Mouse (Mus musculus): ENCODE results near the gene Acot7. TPM values are rescaled to one million over a fixed set of nuclear protein-coding genes. Genes with fewer than 3 reads are reported as not detected.

The Acot7 gene
- polyA plus RNA-seq, 1 experiment from 2014 or later: 77.0 TPM

- ATAC-seq (ENCODE audit: insufficient number of reproducible peaks, low FRiP score, low TSS enrichment, low read depth): no peak
- Histone ChIP-seq H3K4me2 (replicated peaks) (no peak overlapping the region), H3K27me3 (no peaks in the 10 kb centered on the region), H3K36me3 (peaks cover 5% of the 10 kb centered on the region; the same call in 1 of the 2 replicates), H3K4me1 (0 out of 2 replicates have a peak, but pooled peaks cover 10% of the 10 kb centered on the region), H3K4me3 (replicated peaks) (no peak overlapping the region), H3K27ac (replicated peaks) (no peak overlapping the region), H3K9me3 (replicated peaks) (no peaks in the 10 kb centered on the region), H3K9ac (no peak overlapping the region)
- WGBS: 91% methylated on average over 4 of the region's 4 CpGs
Measured at GRCm38 (mm10) chr4:152232411-152232903, 54.5 kb downstream of the Acot7 start.

GRCm38 (mm10) chr4:152239974-152240373 lies 62.0 kb downstream of the Acot7 start:
- WGBS: 67% methylated on average over 4 of the region's 4 CpGs
- Histone ChIP-seq H3K27me3 (no peaks in the 10 kb centered on the region), H3K9me3 (replicated peaks) (no peaks in the 10 kb centered on the region), H3K36me3 (peaks cover 5% of the 10 kb centered on the region; the same call in 1 of the 2 replicates), H3K4me2 (replicated peaks) (no peak overlapping the region), H3K4me1 (peaks cover 6% of the 10 kb centered on the region; the same call in 1 of the 2 replicates), H3K27ac (replicated peaks) (no peak overlapping the region), H3K4me3 (replicated peaks) (no peak overlapping the region), H3K9ac (no peak overlapping the region)
- no peak for ATAC-seq (ENCODE audit: insufficient number of reproducible peaks, low FRiP score, low TSS enrichment, low read depth)

GRCm38 (mm10) chr4:152243241-152243891 lies 65.4 kb downstream of the Acot7 start:
- H3K4me1 ChIP-seq: peaks cover 18% of the 10 kb centered on the region
- H3K27me3 ChIP-seq: no peaks in the 10 kb centered on the region
- no peaks in the 10 kb centered on the region for H3K36me3 ChIP-seq
- ATAC-seq (ENCODE audit: insufficient number of reproducible peaks, low FRiP score, low TSS enrichment, low read depth): no peak
- H3K9me3 ChIP-seq (replicated peaks): no peaks in the 10 kb centered on the region
- no peak overlapping the region for H3K9ac ChIP-seq
- H3K27ac ChIP-seq (replicated peaks): no peak overlapping the region
- 82% methylated on average over 9 of the region's 9 CpGs for WGBS
- H3K4me3 ChIP-seq (replicated peaks): no peak overlapping the region
- no peak overlapping the region for H3K4me2 ChIP-seq (replicated peaks)

- Histone ChIP-seq H3K27me3 (no peaks in the 10 kb centered on the region), H3K4me1 (peaks cover 18% of the 10 kb centered on the region), H3K36me3 (no peaks in the 10 kb centered on the region), H3K27ac (replicated peaks) (no peak overlapping the region), H3K9ac (no peak overlapping the region), H3K4me3 (replicated peaks) (no peak overlapping the region), H3K4me2 (replicated peaks) (no peak overlapping the region), H3K9me3 (replicated peaks) (no peaks in the 10 kb centered on the region)
- WGBS: 91% methylated on average over 8 of the region's 8 CpGs
- ATAC-seq (ENCODE audit: insufficient number of reproducible peaks, low FRiP score, low TSS enrichment, low read depth): no peak
Measured at GRCm38 (mm10) chr4:152243969-152244368, 66.0 kb downstream of the Acot7 start.

GRCm38 (mm10) chr4:152244545-152245522 lies 66.9 kb downstream of the Acot7 start:
- Histone ChIP-seq H3K27ac (replicated peaks) (no peak overlapping the region), H3K4me2 (replicated peaks) (no peak overlapping the region), H3K4me3 (replicated peaks) (no peak overlapping the region), H3K4me1 (peaks cover 18% of the 10 kb centered on the region), H3K27me3 (no peaks in the 10 kb centered on the region), H3K36me3 (no peaks in the 10 kb centered on the region), H3K9me3 (replicated peaks) (no peaks in the 10 kb centered on the region), H3K9ac (no peak overlapping the region)
- 72% methylated on average over 11 of the region's 11 CpGs for WGBS
- no peak for ATAC-seq (ENCODE audit: insufficient number of reproducible peaks, low FRiP score, low TSS enrichment, low read depth)

GRCm38 (mm10) chr4:152246011-152246410 lies 68.1 kb downstream of the Acot7 start:
- WGBS: 58% methylated on average over 6 of the region's 6 CpGs
- H3K27me3 ChIP-seq: no peaks in the 10 kb centered on the region
- no peaks in the 10 kb centered on the region for H3K9me3 ChIP-seq (replicated peaks)
- no peak overlapping the region for H3K4me2 ChIP-seq (replicated peaks)
- no peak overlapping the region for H3K27ac ChIP-seq (replicated peaks)
- H3K36me3 ChIP-seq: no peaks in the 10 kb centered on the region
- no peak for ATAC-seq (ENCODE audit: insufficient number of reproducible peaks, low FRiP score, low TSS enrichment, low read depth)
- H3K4me3 ChIP-seq (replicated peaks): no peak overlapping the region
- H3K4me1 ChIP-seq: peaks cover 18% of the 10 kb centered on the region
- H3K9ac ChIP-seq: no peak overlapping the region

GRCm38 (mm10) chr4:152247195-152247594 lies 69.3 kb downstream of the Acot7 start:
- no peak for ATAC-seq (ENCODE audit: insufficient number of reproducible peaks, low FRiP score, low TSS enrichment, low read depth)
- peaks cover 18% of the 10 kb centered on the region for H3K4me1 ChIP-seq
- H3K9ac ChIP-seq: no peak overlapping the region
- no peak overlapping the region for H3K4me2 ChIP-seq (replicated peaks)
- WGBS: 70% methylated on average over 3 of the region's 3 CpGs
- no peaks in the 10 kb centered on the region for H3K27me3 ChIP-seq
- H3K27ac ChIP-seq (replicated peaks): no peak overlapping the region
- H3K4me3 ChIP-seq (replicated peaks): no peak overlapping the region
- H3K9me3 ChIP-seq (replicated peaks): no peaks in the 10 kb centered on the region
- H3K36me3 ChIP-seq: no peaks in the 10 kb centered on the region

- WGBS: 88% methylated on average over 6 of the region's 6 CpGs
- Histone ChIP-seq H3K4me2 (replicated peaks) (no peak overlapping the region), H3K27ac (replicated peaks) (no peak overlapping the region), H3K27me3 (no peaks in the 10 kb centered on the region), H3K4me3 (replicated peaks) (no peak overlapping the region), H3K9ac (no peak overlapping the region), H3K4me1 (peaks cover 9% of the 10 kb centered on the region; the same call in 1 of the 2 replicates), H3K36me3 (0 out of 2 replicates have a peak, but pooled peaks cover 4% of the 10 kb centered on the region), H3K9me3 (replicated peaks) (no peaks in the 10 kb centered on the region)
- ATAC-seq (ENCODE audit: insufficient number of reproducible peaks, low FRiP score, low TSS enrichment, low read depth): no peak
Measured at GRCm38 (mm10) chr4:152250615-152251014, 72.7 kb downstream of the Acot7 start.

- H3K9ac ChIP-seq: no peak overlapping the region
- no peak overlapping the region for H3K4me3 ChIP-seq (replicated peaks)
- ATAC-seq (ENCODE audit: insufficient number of reproducible peaks, low FRiP score, low TSS enrichment, low read depth): peak; percentile 31; the same call in 1 of the 2 replicates
- H3K4me2 ChIP-seq (replicated peaks): no peak overlapping the region
- 0 out of 2 replicates have a peak, but pooled peaks cover 4% of the 10 kb centered on the region for H3K36me3 ChIP-seq
- H3K27me3 ChIP-seq: no peaks in the 10 kb centered on the region
- H3K27ac ChIP-seq (replicated peaks): no peak overlapping the region
- 66% methylated on average over 9 of the region's 9 CpGs for WGBS
- H3K4me1 ChIP-seq: peaks cover 16% of the 10 kb centered on the region
- H3K9me3 ChIP-seq (replicated peaks): no peaks in the 10 kb centered on the region
Measured at GRCm38 (mm10) chr4:152253183-152253759, 75.3 kb downstream of the Acot7 start.

GRCm38 (mm10) chr4:152257070-152257469 lies 79.1 kb downstream of the Acot7 start:
- H3K27me3 ChIP-seq: no peaks in the 10 kb centered on the region
- H3K36me3 ChIP-seq: 0 out of 2 replicates have a peak, but pooled peaks cover 4% of the 10 kb centered on the region
- no peak overlapping the region for H3K9ac ChIP-seq
- 39% methylated on average over 6 of the region's 6 CpGs for WGBS
- no peak overlapping the region for H3K4me3 ChIP-seq (replicated peaks)
- H3K4me1 ChIP-seq: peaks cover 30% of the 10 kb centered on the region
- H3K4me2 ChIP-seq (replicated peaks): no peak overlapping the region
- no peaks in the 10 kb centered on the region for H3K9me3 ChIP-seq (replicated peaks)
- no peak for ATAC-seq (ENCODE audit: insufficient number of reproducible peaks, low FRiP score, low TSS enrichment, low read depth)
- peak overlapping the region; percentile 66; the same call in 1 of the 2 replicates for H3K27ac ChIP-seq (replicated peaks)

GRCm38 (mm10) chr4:152260451-152260850 lies 82.5 kb downstream of the Acot7 start:
- H3K4me3 ChIP-seq (replicated peaks): no peak overlapping the region
- WGBS: 87% methylated on average over 8 of the region's 8 CpGs
- peaks cover 61% of the 10 kb centered on the region for H3K4me1 ChIP-seq
- ATAC-seq (ENCODE audit: insufficient number of reproducible peaks, low FRiP score, low TSS enrichment, low read depth): no peak
- H3K9me3 ChIP-seq (replicated peaks): no peaks in the 10 kb centered on the region
- H3K4me2 ChIP-seq (replicated peaks): no peak overlapping the region
- no peak overlapping the region for H3K9ac ChIP-seq
- H3K36me3 ChIP-seq: no peaks in the 10 kb centered on the region
- no peaks in the 10 kb centered on the region for H3K27me3 ChIP-seq
- no peak overlapping the region for H3K27ac ChIP-seq (replicated peaks)
